Mouse (Mus musculus): ENCODE results near the gene Hdgfl3.

The Hdgfl3 gene

GRCm38 (mm10) chr7:81934267-81934745 lies at the start of gene Hdgfl3:
Hdgfl3 (minus strand) TSS chr7:81934473.
- in situ Hi-C loops (cut with MboI; ENCODE audit: low pct_unique_long_range_greater_than_20kb in 1 of 2, low sequenced_read_pairs in 2 of 2, unreplicated experiment in 1 of 2): no loop called here

- in situ Hi-C loops (cut with MboI; ENCODE audit: low pct_unique_long_range_greater_than_20kb in 1 of 2, low sequenced_read_pairs in 2 of 2, unreplicated experiment in 1 of 2): no loop called here
These were observed 49.4 kb upstream of the Hdgfl3 start for GRCm38 (mm10) chr7:81983651-81984050.

DNA sequence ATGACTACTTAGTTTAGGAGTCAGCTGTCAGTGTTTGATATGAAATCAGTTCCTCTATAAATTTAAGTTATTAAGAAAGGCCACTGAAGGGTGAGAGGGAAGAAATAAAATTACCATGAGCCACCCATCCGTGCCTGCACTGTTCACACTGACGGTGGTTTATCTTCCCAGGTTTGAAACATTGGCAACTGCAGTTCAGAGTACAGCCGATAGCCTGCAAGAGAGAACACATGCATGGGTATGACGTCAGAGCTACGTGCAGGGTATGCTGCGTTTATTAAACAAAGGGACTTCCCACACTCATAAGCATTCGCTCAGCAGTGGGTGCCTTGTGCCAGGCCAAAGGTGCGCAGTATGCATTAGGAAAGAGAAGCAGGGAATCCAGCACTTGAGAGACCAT lies 44.0 kb upstream of the Hdgfl3 start:
- in situ Hi-C loops (cut with MboI; ENCODE audit: low pct_unique_long_range_greater_than_20kb in 1 of 2, low sequenced_read_pairs in 2 of 2, unreplicated experiment in 1 of 2): loop anchor here in 1 of 2 experiments (10.0 kb wide), 1 partner anchor 146 kb away; no protein-coding TSS in a partner anchor

GRCm38 (mm10) chr7:81974616-81975015 lies 40.3 kb upstream of the Hdgfl3 start:
- in situ Hi-C loops (cut with MboI; ENCODE audit: low pct_unique_long_range_greater_than_20kb in 1 of 2, low sequenced_read_pairs in 2 of 2, unreplicated experiment in 1 of 2): loop anchor here in 1 of 2 experiments (10.0 kb wide), 1 partner anchor 150 kb away; no protein-coding TSS in a partner anchor

DNA sequence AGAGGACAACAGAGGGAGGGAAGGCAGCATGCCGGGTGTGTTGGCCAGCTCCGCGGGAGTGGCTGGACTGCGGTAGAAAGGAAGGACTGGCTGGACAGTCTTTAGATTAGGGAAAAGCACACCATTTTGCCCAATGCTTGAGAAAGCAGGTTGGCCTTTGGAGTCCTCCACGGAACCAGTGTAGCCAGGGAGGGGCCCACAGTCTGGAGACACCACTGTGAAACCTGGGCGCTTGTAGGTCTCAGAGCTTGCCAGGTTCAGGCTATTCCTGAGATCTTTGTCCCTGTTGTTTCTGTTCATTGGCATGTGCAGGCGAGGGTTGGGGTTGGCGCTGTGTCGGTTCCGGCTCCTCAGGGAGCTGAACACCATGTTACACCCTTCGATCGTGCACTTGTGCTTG lies 39.7 kb upstream of the Hdgfl3 start:
- in situ Hi-C loops (cut with MboI; ENCODE audit: low pct_unique_long_range_greater_than_20kb in 1 of 2, low sequenced_read_pairs in 2 of 2, unreplicated experiment in 1 of 2): loop anchor here in 1 of 2 experiments (10.0 kb wide), 1 partner anchor 151 kb away; no protein-coding TSS in a partner anchor

DNA sequence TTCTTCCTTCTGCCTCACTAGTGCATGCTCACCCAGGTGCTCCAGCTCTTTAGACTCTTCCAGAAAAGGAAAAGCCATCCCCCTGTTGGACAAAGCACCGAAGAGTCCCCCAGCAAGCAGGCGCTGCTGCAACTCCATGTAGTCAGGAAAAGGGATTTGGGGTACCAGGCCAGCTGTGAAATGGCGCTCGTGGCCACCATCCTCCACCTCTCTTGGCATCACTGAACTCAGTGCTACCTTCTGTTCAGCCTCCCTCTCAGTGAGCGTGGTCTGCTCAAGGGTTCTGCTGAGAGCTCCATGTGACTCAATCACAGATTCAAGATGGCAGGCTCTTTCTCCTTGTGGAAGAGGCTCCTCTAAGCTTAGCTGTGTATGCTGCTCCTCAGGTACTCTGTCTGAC lies 39.1 kb upstream of the Hdgfl3 start:
- in situ Hi-C loops (cut with MboI; ENCODE audit: low pct_unique_long_range_greater_than_20kb in 1 of 2, low sequenced_read_pairs in 2 of 2, unreplicated experiment in 1 of 2): loop anchor here in 1 of 2 experiments (10.0 kb wide), 1 partner anchor 151 kb away; no protein-coding TSS in a partner anchor

DNA sequence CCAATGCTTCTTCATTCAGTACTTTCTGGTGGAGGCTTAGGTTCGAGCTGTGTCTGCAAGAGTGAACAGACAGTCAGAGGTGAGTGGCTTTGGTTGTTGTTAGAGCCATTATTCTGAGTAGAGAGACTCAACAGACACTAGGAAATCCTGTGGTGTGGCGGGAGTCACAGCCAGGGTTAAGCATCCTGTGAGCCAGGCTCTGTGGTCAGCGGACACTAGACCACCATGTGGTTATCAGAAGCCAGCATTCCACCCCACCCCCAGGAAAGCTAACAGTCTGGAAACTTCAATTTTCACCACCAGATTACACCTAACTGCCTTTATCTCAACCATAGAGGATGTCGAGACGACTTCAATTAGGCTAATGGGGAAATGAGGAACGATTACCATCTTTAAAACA lies 34.7 kb upstream of the Hdgfl3 start:
- in situ Hi-C loops (cut with MboI; ENCODE audit: low pct_unique_long_range_greater_than_20kb in 1 of 2, low sequenced_read_pairs in 2 of 2, unreplicated experiment in 1 of 2): loop anchor here in 1 of 2 experiments (10.0 kb wide), 1 partner anchor 296 kb away; no protein-coding TSS in a partner anchor

DNA sequence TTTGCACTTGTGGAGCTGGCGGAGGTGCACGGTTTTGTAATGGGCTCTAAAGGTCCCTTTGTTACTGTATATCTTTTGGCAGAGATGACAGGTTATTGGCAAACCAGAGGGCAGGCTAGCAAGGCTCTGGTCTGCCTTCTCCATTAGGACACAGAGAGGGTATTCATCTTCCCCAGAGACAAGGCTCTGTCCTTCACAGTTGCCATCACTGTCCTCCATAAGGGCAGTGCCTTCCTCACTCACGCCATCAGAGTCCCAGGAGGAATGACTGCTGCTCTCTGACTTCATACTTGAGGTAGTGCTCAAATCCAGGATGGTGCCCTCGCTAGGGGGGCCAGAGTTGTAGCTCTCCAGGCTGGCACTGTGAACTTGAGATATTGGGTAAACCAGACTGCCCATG lies 34.2 kb upstream of the Hdgfl3 start:
- in situ Hi-C loops (cut with MboI; ENCODE audit: low pct_unique_long_range_greater_than_20kb in 1 of 2, low sequenced_read_pairs in 2 of 2, unreplicated experiment in 1 of 2): loop anchor here in 1 of 2 experiments (10.0 kb wide), 1 partner anchor 296 kb away; no protein-coding TSS in a partner anchor

DNA sequence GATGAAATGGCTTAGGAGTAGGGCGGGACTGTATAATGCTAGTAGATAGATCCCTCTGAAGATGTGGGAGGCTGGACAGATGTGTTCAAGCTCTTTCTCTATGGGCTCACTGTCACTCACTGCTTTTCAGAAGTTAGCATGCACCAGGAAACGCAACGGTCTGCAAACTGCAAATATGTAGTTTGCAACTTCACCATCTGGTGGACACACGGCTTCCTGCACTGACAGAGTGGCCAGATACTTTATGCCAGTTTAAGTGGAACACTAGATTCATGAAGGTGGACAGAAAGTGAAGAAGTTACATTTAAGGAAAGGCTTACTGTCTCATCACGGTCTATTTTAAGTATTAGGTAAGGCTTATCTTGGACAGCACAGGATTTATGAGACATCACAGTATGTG lies 31.9 kb upstream of the Hdgfl3 start:
- in situ Hi-C loops (cut with MboI; ENCODE audit: low pct_unique_long_range_greater_than_20kb in 1 of 2, low sequenced_read_pairs in 2 of 2, unreplicated experiment in 1 of 2): loop anchor here in 1 of 2 experiments (10.0 kb wide), 1 partner anchor 299 kb away; no protein-coding TSS in a partner anchor

- in situ Hi-C loops (cut with MboI; ENCODE audit: low pct_unique_long_range_greater_than_20kb in 1 of 2, low sequenced_read_pairs in 2 of 2, unreplicated experiment in 1 of 2): loop anchor here (5.0 to 10.0 kb wide), 3 partner anchors 155 to 305 kb away; no protein-coding TSS in a partner anchor
These were observed 25.4 kb upstream of the Hdgfl3 start for GRCm38 (mm10) chr7:81959704-81960103.

- in situ Hi-C loops (cut with MboI; ENCODE audit: low pct_unique_long_range_greater_than_20kb in 1 of 2, low sequenced_read_pairs in 2 of 2, unreplicated experiment in 1 of 2): loop anchor here in 1 of 2 experiments (10.0 kb wide), 1 partner anchor 160 kb away; no protein-coding TSS in a partner anchor
These were observed 20.1 kb upstream of the Hdgfl3 start for GRCm38 (mm10) chr7:81954208-81954846.

DNA sequence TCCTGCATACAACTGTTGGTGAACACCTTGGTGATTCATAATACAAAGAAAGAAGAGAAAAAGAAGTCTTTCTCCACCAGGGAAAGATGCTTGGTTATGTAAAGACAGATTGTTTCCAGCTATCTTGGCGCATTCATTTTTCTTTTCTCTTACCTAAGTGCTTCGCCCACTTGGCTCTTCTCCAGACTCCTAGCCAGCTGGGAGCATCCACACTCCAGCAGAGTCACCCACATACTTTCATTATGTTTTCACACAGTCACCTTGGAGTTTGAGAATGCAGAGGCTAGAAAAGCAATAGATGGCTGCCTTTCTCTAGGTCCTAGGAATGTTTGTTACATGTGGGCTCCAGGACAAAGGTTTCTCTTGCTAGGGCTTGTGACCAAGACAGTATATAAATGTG lies 16.2 kb upstream of the Hdgfl3 start:
- in situ Hi-C loops (cut with MboI; ENCODE audit: low pct_unique_long_range_greater_than_20kb in 1 of 2, low sequenced_read_pairs in 2 of 2, unreplicated experiment in 1 of 2): loop anchor here in 1 of 2 experiments (10.0 kb wide), 1 partner anchor 164 kb away; no protein-coding TSS in a partner anchor

GRCm38 (mm10) chr7:81945398-81945797 lies 11.1 kb upstream of the Hdgfl3 start:
- in situ Hi-C loops (cut with MboI; ENCODE audit: low pct_unique_long_range_greater_than_20kb in 1 of 2, low sequenced_read_pairs in 2 of 2, unreplicated experiment in 1 of 2): loop anchor here (5.0 to 10.0 kb wide), 2 partner anchors 319 to 332 kb away; no protein-coding TSS in a partner anchor

- in situ Hi-C loops (cut with MboI; ENCODE audit: low pct_unique_long_range_greater_than_20kb in 1 of 2, low sequenced_read_pairs in 2 of 2, unreplicated experiment in 1 of 2): no loop called here
These were observed 533 bp upstream of the Hdgfl3 start for GRCm38 (mm10) chr7:81934806-81935205.

DNA sequence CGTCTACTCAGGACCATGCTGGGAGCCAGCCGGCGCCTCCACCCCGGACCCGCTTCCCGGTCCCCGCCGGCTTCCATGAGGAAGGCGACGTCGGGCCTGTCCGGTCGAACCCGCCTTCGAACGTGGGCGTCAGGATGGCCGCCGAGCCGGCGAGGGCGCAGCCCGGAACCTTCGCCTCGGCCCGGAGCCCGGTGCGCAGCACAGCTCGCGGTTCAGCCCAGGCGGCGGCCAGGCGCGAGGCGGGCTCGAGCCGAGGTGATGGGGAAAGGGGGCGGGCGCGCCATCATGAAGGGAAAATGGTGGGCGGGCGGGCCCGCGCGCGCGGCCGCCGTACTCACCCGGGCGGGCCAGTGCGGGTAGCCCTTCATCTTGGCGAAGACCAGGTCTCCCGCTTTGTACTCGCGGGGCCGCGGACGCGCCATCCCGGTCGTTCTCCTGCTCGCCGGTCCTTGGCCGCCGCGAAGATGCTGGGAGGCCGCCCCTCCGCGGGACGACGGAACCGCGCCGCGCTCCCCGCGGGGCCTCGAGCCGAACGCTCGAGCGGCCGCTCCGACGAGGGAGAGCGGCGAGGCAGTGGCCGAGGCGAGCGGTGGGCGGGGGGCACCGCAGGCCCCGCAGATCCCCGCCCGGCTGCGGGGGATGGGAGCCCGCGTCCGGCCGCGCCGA lies 539 bp downstream of the Hdgfl3 start:
- in situ Hi-C loops (cut with MboI; ENCODE audit: low pct_unique_long_range_greater_than_20kb in 1 of 2, low sequenced_read_pairs in 2 of 2, unreplicated experiment in 1 of 2): no loop called here

GRCm38 (mm10) chr7:81933061-81933600 lies 1.1 kb downstream of the Hdgfl3 start:
- in situ Hi-C loops (cut with MboI; ENCODE audit: low pct_unique_long_range_greater_than_20kb in 1 of 2, low sequenced_read_pairs in 2 of 2, unreplicated experiment in 1 of 2): no loop called here

GRCm38 (mm10) chr7:81932521-81933045 lies 1.7 kb downstream of the Hdgfl3 start:
- in situ Hi-C loops (cut with MboI; ENCODE audit: low pct_unique_long_range_greater_than_20kb in 1 of 2, low sequenced_read_pairs in 2 of 2, unreplicated experiment in 1 of 2): no loop called here

- in situ Hi-C loops (cut with MboI; ENCODE audit: low pct_unique_long_range_greater_than_20kb in 1 of 2, low sequenced_read_pairs in 2 of 2, unreplicated experiment in 1 of 2): no loop called here
These were observed 5.3 kb downstream of the Hdgfl3 start for GRCm38 (mm10) chr7:81928998-81929397.

All from mouse embryonic stem cell (cell line).